Mouse (Mus musculus) adrenal gland, postnatal 10 days (tissue): ENCODE data around the gene Coq4. TPM values are rescaled to one million over a fixed set of nuclear protein-coding genes. Genes with fewer than 3 reads are reported as not detected.

Experiments used
- DNase-seq: peaks from one replicate; pipeline ENCODE4 v3.0.0; 2021; ENCODE audit warnings: mixed read lengths
- total RNA-seq, 2 experiments: library from RNA; stranded (reverse); gene quantifications; 2 replicates each; pipeline ENCODE4 v1.2.3; 2021

Coq4 gene
- total RNA-seq, 2 experiments from 2014 or later, result 16.4 to 21.8 TPM

DNA sequence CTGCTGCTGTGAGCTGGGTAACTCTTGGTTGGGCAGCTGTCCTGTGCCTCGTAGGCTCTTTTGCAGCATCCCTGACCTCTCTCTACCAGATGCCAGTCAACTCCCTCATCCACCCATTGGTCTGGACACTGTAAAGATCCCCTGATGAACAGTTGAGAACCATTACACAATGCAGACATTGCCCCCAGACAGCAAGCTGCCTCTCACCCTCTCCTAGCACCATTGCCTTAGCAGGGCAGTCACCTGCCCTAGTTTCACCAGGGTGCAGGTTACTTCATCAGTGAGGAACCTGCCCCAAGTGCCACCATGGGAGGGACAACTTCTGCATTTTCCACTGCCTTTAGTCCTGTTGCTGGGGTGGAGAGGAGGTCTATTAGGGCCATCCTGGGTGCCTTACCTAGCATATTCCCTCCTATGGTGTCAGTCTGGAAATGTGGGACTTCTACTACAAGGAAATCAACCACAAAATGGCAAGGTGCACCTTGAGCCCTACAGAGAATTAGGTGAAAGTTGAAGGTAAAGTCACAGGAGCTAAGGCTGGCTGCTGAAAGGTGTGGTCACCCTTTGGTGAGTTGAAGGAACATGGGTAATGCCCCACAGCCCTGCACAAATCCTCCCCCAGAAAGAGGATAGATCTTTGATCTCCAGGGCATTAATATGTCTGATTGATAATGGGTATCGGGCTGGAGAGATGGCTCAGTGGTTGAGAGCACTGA, 5.6 kb downstream of the Coq4 start:
- no peak for DNase-seq

GRCm38 (mm10) chr2:29802075-29802826, 15.0 kb downstream of the Coq4 start, which contains the start of gene Slc27a4:
TSS of gene Slc27a4 (plus strand) at chr2:29802634.
- peak; percentile 98 for DNase-seq

- DNase-seq, result no peak
Measured at GRCm38 (mm10) chr2:29802827-29803201, 15.5 kb downstream of the Coq4 start.

- DNase-seq, result peak; percentile 46
Measured at GRCm38 (mm10) chr2:29803400-29803831, 16.1 kb downstream of the Coq4 start.

- DNase-seq, result no peak
Measured at GRCm38 (mm10) chr2:29815678-29816371, 28.5 kb downstream of the Coq4 start.

DNA sequence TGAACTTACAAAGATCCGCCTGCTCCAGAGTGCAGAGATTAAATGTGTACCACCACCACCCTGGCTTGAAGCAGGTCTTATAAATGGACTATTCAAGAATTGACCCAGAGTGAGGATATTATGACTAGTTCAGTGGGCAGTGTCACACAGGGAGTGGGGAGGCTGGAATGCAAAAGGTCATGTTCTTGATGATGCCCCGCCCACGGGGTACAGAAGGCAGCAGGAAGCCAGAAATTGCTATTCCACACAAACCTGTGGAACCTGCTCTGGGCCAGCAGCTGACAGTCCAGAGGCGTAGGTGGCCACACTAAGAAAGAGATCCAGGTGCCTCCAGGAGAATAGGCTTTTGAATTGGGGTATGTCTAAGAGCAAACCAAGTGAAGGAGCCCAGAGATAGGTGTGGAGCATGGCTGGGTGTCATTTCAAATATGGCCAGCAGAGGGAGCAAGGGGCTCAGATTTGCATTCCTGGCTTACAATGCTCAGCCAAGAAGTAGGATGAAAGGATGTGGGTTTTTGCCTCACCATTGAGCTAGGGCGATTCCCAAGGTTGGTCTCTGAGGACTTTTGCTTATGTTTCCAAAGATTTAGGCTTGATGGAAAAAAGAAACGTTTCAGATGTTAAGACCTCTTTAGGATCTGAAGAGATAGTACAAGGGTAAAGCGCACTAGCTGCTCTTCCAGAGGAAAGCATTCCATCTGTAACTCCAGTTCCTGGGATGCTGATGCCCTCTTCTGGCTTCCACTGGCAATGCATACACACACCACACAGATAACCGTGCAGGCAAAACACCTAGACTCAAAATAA, 30.3 kb downstream of the Coq4 start:
- DNase-seq, result peak; percentile 91

DNA sequence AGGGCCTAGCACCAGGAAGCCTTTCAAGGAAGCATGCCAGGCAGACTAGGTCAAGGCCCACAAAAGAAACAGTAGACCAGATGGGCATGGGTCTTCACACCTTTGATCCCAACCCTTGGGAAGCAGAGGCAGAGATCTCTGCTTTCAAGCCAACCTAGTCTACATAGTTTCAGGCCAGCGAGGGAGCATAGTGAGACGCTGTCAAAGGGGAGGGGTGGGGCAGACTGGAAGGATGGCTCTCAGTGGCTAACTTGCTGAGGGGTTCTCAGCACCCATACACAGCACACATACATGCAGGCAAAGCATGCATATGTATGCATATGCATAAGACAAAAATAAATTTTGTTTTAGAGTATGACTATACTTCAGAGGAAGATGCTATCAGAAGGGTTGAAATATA, 32.1 kb downstream of the Coq4 start:
- no peak for DNase-seq

DNA sequence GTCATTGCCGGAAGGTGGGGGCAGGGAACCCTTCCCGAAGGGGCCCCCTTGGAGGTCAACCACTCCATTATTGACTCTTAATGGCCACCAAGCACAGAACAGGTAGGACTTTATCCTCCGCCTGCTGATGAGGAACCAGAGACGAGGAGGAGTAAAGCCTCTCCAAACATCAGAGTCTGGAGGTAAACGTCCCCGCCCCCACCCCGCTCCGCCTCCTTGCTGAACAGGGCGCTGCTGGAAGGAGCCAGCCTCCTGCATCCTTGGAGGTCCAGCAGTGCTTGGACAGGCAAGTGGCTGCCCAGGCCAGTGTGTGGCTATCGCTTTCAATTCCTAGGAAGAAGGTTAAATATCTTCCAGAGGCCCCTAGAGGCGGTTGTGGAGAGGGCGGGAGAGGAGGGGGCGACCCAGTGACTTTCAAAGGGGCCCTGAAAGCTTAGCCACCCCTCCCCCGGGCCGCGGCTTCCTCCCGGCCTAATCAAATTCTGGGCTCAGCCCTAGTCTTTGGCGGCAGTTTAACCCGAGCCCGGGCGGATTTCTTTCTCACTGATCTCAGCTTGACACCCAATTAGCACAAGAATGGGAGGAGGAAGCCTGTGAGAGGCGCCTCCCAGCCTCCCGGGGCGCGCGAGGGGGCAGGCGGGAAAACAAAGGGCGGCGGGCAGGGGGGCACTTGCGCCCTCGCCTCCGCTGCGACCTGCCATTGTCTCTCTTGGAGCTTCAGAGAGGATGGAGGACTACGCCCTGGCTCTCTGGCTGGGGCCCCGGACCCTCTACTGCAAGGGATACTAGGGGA, 32.9 kb downstream of the Coq4 start, which contains the start of gene Urm1:
Urm1 (plus strand) TSS at position 51 of the 793 bp plus-strand sequence.
- peak; percentile 75 for DNase-seq

- DNase-seq, result no peak
Measured at GRCm38 (mm10) chr2:29826318-29826925, 39.1 kb downstream of the Coq4 start.

- peak; percentile 96 for DNase-seq
Measured at GRCm38 (mm10) chr2:29826926-29827708, 39.8 kb downstream of the Coq4 start.

DNA sequence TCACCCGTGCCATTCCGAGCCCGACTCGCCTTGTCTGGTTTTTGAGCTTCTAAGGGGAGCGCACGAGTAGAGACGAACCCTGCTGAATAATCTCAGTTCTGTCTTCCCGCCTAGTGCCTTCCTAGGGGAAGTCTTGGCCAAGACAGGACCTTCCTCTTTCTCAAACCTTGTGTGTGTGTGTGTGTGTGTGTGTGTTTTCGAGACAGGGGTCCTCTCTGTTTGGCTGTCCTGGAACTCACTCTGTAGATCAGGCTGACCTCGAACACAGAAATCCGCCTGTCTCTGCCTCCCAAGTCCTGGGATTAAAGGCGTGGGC, 40.4 kb downstream of the Coq4 start:
- no peak for DNase-seq

DNA sequence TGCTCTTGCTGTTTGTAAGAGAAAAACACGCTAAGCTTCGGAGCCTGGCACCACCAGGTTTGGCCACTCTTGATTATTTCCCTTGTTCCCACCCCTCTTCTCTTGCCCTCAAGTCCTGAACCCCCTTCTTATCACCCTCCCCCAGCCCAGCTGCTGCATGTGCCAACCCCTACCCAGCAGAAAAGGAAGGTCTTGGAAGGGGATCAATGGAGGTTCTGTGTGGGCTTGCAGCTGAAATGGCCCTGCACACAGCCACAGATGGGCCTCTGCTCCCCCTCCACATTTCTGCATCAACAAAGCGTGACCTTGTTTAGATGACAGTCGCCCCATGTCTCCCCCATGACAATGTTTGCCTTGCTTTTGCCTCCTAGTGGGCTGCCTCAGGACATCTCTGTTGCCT, 43.8 kb downstream of the Coq4 start:
- DNase-seq, result no peak

- DNase-seq, result no peak
Measured at GRCm38 (mm10) chr2:29833796-29834195, 46.5 kb downstream of the Coq4 start.

- DNase-seq, result no peak
Measured at GRCm38 (mm10) chr2:29835391-29835899, 48.2 kb downstream of the Coq4 start.

GRCm38 (mm10) chr2:29839460-29839859, 52.2 kb downstream of the Coq4 start:
- no peak for DNase-seq

DNA sequence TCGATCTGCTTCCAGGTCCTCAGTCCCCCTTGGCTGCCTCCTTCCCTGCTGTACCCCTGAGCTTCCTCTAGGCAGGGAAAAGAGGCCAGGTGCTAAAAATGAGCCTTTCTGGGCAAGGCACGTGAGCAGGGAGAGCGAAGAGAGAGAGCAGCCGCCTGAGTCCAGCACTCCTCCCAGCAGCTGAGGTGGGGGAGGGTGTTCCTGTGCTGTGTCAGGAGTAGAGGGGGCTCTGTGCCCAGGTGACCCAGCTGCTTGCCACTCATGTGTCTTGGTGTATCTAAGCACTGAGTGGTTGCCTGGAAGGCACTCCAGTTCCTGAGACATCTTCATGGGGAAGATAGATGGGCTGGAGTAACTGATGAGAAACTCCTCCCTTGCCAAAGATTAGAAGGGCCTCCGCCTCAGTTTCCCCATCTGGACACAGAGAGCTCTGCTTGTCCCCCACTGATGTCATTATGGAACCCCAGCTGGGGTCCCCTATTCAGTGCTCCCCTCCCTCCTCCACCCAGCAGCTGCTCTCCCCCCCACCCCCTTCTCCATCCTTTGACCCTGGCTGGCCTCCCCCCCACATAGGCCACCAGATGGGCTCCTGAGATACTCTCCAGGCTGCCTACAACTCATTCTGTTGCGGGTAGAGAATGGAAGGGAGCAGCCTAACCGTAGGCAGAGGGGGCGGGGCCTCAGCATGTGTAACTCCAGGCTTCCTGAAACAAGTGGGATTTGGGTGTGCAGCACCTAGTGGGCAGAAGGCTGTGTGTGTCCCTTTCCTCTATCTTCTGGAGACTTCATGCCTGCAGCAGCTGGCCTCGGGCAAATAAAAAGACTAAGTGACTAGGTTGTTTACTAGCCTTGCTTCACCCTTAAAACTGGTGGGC, 56.2 kb downstream of the Coq4 start:
- DNase-seq, result no peak

DNA sequence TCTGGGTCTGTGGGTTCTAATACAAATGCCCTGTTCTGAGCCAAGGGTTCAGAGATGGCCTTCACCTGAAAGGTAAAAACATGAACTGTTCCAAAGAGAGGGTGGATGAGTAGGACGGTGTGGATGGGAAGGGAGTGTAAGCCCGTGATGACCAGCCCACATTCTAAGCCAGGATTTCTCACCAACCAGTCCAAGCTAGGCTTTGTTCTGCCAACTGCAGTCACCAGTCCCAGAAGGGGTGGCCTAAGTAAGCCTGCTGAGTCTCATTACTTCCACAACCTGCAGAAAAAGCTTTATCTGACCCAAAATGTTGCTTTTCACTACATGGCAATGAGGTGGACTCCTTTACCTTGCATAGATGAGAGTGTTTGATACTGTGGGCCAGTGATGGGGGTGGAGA, 56.8 kb downstream of the Coq4 start:
- DNase-seq, result no peak

GRCm38 (mm10) chr2:29844661-29845060, 57.4 kb downstream of the Coq4 start:
- no peak for DNase-seq

GRCm38 (mm10) chr2:29845636-29846035, 58.3 kb downstream of the Coq4 start:
- no peak for DNase-seq
